Mouse (Mus musculus): Measurements from ENCODE around the gene Cmtm2b.

DNA sequence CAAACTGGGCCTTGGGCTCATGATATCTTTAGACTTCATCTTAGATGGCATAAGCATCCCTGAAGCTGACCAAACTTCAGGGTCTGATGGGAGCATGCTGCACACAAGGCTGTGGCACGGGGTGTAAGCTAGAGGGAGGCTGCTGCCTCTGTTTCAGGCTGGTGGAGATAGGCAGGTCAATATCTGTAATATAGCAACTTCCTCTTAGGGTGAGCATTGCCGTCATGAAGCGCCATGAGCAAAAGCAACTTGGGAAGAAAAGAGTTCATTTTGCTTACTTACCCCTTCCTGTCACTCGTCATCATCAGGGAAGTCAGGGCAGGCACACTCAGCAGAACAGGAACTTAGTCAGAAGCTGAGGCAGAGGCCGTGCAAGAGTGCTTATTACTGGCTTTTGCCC lies 11.8 kb downstream of the Cmtm2b start:
- TF ChIP-seq CTCF (IDR thresholded peaks at IDR 0.05; ENCODE audit: low read depth) (no peak), EP300 (IDR thresholded peaks at IDR 0.05; ENCODE audit: low read depth) (no peak)
